Mouse (Mus musculus) retina, postnatal 1 day (tissue): ENCODE measurements around the gene Mlph.

Source experiments
- DNase-seq: peaks from one replicate; pipeline ENCODE4 v3.0.0-alpha.2; 2012

The Mlph gene

DNA sequence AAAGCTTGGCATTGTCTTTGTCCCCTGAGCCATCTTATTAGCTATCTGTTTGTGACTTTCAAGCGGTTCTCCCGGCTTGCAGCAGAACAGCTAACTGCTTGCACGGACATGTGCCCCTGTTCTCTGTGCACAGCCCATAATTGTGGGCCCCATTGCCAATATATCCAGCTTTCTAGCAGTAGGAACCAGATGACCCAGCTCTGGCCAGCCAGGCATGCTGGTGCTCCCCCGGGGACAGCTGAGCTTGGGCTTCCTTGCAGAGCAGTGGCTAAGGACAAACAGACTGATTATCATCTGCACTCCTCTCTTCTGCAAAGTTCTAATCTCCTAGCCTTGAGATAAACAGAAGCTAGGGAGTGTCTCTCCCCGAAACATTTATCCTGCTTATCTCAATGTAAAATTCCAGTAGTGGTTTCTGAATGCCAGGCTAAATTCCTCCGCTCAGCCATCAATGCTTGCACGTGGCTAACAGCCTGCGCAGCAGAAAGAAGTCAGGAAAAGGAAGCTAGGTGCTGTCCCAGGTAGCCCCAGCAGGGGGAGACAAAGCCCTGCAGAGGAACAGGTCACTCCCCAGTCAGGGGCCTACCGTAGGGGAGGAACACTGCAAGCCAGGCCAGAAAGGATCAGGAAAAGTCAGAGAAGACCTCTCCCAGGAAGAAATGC lies 58.2 kb downstream of the Mlph start:
- DNase-seq = peak; percentile 93

DNA sequence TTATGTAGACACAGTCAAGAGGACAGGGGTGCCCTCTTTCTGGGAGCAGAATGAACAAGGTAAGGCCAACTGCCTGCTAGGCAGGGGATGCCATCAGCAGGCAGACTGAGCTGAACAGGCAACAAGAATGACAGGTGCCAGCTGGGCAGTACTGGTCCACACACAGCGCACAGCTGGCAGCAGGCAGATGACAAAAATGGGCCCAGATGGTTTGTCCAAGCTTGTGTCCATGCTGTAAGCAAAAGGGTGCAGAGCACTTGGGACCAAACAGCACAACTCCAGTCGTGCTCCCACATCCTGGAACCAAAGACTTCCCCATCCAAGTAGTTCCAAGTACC lies 58.7 kb downstream of the Mlph start:
- no peak for DNase-seq

DNA sequence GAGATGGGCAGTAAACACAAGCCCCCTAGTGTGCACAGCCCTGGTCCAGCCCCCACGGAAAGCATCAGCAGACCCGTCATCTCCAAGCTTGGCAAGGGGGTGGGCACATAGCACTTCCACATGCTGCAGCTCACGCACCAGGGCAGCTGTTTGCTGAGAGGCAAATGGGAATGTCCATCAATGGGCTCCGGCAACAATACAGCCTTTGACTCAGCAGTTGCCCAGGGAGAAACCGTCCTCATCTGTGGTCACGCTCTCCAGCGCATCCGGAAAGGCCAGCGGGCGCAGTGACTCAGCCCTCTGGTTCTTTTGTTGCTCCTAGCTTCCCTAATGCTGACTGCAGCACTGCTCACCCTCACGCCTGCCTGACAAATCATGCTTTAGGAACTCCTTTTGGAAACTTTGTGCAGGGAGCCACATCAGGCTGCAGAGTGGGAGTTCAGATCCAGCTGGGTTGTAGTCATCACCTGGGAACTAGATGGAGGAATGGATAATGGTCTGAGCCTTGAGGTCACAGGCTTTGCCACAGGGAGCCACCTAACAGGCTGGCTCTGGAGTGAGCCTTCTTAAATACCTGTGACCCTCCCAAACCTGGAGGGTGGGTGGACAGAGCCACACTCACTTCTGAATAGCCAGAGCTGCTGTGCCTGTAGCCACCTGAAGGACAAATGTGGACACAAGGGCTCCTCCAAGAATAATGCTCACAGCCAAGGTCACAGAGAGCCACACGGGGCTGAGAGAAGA lies 60.2 kb downstream of the Mlph start:
- peak; percentile 93 for DNase-seq

DNA sequence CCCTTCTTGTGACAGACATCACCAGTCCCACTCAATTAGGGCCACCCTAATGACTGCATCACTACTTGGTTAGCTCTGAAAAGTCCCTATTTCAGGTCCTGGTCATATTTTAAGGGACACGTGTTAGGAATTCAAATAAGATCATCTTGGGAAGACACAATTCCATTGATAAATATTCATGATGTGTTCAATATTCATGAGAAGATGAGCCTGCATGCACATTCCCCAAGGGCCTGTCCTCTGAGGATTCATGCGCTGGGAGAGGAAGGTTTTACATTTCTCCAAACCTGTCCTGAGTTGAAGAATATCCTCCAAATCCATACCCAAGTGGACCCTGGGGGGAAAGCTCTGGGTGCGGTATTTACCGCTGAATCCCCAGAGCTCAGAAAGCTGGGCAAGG lies 61.1 kb downstream of the Mlph start:
- no peak for DNase-seq

DNA sequence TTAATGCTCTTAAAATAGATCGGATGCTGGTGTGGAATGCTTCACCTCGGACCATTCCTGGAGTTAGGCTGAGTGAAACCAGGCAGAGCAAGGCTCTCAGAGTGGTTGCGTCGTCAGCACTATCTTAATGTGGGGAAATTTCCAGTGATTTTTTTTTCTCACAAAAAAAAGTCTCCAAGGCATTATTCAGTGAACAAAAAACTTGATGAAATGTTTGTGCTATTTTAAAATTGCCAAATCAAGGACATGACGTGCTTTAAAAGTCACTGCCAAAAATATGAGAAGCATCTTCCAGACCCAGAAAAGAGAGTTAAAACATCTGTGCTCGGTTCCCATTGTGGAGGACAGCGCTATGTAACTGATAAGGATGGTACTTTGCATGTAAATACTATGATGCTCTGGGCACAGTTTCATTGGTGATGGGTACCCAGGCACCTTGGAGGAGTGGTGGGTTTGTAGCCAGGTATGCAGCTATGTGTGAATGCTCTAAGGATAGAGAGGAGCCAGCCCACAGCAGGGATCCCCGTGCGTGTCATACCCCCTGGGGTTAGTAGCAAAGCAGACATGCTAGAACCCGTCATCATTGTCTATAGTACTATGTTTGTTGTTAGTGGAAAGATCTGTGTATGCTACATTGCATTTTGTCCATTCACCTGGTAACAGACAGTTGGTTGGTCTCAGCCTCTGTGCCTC lies 65.9 kb downstream of the Mlph start:
- DNase-seq = no peak

DNA sequence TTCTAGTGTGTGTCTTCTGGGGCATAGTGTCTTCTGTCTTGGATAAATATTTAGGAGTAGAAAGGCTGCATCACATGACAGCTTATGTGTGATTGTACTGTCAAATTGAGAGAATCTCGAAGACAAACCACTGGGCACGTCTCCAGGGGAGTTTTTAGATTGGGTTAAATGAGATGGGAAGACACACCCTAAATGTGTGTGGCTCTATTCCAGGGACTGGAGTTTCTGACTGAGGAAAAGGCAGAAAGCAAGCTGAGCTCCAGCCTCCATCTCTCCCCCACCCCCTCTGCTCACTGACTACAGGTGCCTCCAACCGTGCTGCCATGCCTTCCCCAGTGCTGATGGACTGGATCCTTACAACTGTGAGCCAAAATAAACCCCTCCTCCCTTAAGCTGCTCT lies 66.5 kb downstream of the Mlph start:
- DNase-seq = no peak

DNA sequence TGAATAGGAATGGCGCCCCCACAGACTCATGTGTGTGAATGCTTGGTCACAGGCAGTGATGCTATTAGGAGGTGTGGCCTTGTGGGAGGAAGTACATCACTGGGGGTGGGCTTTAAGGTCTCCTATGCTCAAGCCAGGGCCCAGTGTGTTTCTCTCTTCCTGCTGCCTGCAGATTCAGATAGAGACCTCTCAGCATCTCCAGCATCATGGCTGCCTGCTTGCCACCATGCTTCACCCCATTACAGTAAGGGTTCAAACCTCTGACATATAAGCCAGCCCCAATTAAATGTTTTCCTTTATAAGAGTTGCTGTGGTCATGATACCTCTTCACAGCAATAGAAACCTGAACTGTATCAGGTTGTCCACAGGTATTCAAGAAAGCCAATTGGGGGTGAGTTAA lies 81.0 kb downstream of the Mlph start:
- DNase-seq = no peak

DNA sequence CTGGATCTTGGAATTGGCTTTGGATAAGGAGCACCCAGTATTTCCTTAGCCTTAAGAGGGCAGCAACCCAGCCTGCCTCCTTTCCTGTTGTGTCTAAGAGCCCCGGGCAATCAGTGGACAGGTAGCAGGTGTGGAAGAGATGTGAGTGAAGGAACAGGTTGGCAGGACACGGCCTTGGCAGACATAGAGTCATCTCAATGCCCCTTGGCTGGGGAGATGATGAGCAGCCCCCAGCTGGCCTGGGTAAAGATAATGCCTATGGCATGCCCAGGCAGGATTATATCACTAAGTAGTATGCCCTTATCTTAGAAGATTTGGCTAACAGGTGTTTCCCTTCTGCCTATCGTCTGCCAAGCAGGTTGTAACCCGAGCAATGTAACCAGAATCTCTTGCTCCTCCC lies 82.3 kb downstream of the Mlph start:
- DNase-seq = no peak

DNA sequence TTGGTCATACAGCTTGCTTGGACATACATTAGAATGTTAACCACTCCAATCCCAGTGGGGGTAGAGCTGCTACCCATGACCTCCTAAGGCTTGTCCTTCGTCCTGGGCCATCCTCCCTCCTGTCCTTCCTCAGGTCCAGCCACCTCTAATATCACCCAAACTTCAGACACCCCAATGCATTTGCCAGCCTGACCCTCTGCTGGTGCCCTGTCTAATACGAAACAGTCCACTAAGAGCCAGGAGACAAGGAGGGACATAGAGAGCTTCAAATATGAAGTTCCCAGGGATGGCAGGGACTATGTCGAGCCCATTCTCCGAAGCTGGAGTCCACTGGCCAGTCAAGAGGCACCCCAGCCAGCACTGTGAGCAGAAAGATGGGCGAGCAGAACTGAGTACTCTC lies 82.8 kb downstream of the Mlph start:
- no peak for DNase-seq

DNA sequence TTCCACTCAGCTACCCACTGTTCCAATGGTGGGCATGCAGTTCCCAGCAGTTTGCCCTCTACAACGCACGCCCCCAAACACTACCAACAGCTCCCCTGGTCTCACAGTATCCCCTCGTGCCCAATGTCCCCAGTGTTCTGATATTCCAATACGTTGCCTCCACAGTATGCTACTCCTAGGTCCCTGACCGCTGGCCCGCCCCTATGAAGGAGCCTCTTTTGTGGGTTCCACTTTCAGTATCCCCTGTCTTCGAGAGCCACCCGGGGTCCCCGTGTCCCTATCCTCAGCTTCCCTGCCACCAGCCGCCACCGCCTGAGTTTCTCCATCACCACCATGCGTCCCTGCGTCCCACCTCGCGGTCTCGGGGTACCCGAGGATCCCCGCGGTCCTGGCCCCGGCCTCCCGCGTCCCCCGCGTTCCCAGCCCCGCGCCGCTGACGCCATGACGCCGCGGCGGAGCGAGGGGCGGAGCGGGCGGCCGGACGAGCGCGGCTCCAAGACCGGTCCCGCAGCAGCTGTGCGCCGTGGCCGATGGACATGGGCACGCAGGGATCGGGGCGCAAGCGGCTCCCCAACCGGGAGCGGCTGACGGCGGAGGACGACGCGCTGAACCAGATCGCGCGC lies 83.5 kb downstream of the Mlph start, which contains the start of gene Lrrfip1:
Gene Lrrfip1, plus strand, starts transcription at position 470 of the 623 bp plus-strand sequence.
- peak; percentile 81 for DNase-seq

DNA sequence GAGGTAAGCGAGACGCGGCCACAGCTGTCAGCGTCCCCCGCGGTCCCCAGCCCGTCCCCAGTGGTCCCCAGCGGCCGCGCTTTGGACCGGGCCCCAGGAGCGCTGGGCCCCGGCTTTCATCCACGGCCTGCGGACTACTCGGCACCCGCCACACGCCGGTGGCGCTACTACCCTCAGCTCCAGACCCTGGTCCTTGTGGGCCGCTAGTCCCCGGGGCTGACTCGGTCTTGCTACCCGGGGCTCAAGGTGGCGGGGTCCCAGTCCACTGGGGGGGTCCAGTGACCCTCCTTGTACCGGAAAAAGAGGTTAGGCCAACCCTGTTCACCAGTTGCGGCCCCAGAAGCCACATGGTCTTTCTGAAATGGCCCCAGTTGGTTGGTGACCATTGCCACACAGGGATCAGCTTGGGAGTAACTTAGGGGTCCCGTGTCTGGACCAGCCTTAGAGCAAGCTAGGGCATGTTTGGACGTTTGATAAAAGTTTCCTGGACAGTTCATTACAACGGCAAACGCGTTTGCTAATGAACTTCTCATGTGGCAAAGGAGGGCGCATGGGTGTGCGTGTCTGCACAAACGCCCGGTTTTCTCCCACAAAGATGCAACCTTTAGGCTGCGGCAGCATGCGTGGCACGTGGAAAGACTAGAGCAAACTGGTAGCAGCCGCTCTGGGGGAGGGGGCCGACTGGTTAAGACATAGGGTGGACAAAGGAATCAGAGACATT lies 84.2 kb downstream of the Mlph start:
- peak; percentile 48 for DNase-seq

DNA sequence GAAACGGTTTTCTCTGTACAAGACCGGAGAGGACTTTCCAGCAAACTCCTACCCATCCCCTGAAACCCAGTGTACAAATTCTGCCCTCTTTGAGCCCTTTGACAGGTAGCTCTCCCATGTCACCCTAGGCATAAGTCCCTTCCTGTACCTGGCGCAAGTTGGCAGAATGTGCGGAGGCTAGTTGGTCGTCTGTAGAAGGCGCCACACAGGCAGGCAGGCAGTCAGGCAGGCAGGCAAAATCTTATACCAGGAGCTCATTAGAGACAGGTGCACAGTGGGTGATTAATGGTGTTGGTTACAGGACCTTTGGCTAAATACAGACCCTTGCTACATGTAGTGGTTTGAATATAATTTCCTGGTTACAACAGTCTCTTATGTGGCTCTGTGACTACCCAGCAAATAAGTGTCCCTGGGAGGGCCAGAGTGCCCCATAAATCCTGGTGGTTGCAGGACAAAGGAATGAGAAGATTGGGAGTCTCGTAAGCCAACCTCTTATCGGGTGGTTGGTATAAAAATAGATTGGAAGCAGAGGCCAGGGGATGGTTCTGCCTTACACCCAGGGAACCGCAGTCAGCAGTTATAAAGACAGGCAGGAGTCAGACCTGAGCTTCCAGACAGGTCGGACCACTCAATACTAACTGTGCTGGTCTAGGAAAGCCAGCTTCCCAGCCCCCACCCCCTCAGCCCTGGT lies 85.2 kb downstream of the Mlph start:
- no peak for DNase-seq
